In genomic region chr7:75642178-75642777, GRCm38 (mm10) we compare ENCODE assay signal across 8 mouse cellular contexts.
DNase-seq lines count a peak whose midpoint lies in the region; ATAC-seq lines count a peak whose summit lies in the region.

No protein-coding gene starts in this region.

- peaks cover 23% of the 10 kb centered on the region for H3K4me1 ChIP-seq in brown adipose tissue, adult 24 weeks (ENCODE audit: control insufficient read depth, insufficient read depth, insufficient read length, low read length)
- peaks cover 9% of the 10 kb centered on the region for H3K4me1 ChIP-seq in hindbrain, embryonic 16.5 days (ENCODE audit: control insufficient read depth, insufficient read depth, low read depth, low read length)
- peaks cover 40% of the 10 kb centered on the region for H3K4me1 ChIP-seq in limb, embryonic 12.5 days (replicated peaks)
- peaks cover 18% of the 10 kb centered on the region for H3K4me1 ChIP-seq in midbrain, embryonic 14.5 days (ENCODE audit: control insufficient read depth, insufficient read depth, low read length)

- peak overlapping the region; percentile 93 for H3K27ac ChIP-seq in brown adipose tissue, adult 24 weeks (replicated peaks; ENCODE audit: low read depth, low read length)
- peak overlapping the region; percentile 60 for H3K27ac ChIP-seq in hindbrain, embryonic 16.5 days (ENCODE audit: low read depth, low read length)
- H3K27ac ChIP-seq in limb, embryonic 12.5 days = peak overlapping the region; percentile 76
- peak overlapping the region; percentile 64; the same call in 1 of the 2 replicates for H3K27ac ChIP-seq in midbrain, embryonic 14.5 days (replicated peaks; ENCODE audit: low read depth, low read length)

- DNase-seq in NIH3T3 (ENCODE audit: low read depth) = peak; percentile 92
- peak; percentile 60 for DNase-seq in gastrocnemius, postnatal 14 days
- DNase-seq in midbrain, embryonic 14.5 days = peak; percentile 74
- peak; percentile 48 to 67 for DNase-seq in urinary bladder, postnatal 4 days (ENCODE audit: low spot score in 2 of 2)
- no peak for DNase-seq in layer of hippocampus, postnatal 14 days (ENCODE audit: low spot score in 2 of 2)

- peak overlapping the region; percentile 60 for H3K9ac ChIP-seq in hindbrain, embryonic 16.5 days (ENCODE audit: low read depth, low read length)
- H3K9ac ChIP-seq in limb, embryonic 12.5 days (replicated peaks) = no peak overlapping the region
- H3K9ac ChIP-seq in midbrain, embryonic 14.5 days (replicated peaks; ENCODE audit: low read length) = peak overlapping the region; percentile 43; the same call in 1 of the 2 replicates

- H3K4me2 ChIP-seq in hindbrain, embryonic 16.5 days (ENCODE audit: low read length) = peak overlapping the region; percentile 66
- peak overlapping the region; percentile 46 for H3K4me2 ChIP-seq in limb, embryonic 12.5 days
- peak overlapping the region; percentile 67 for H3K4me2 ChIP-seq in midbrain, embryonic 14.5 days (ENCODE audit: low read length)

- 2% methylated on average over 9 of the region's 9 CpGs for WGBS in hindbrain, embryonic 16.5 days
- WGBS in limb, embryonic 12.5 days = 4% methylated on average over 8 of the region's 9 CpGs
- 2% methylated on average over 9 of the region's 9 CpGs for WGBS in midbrain, embryonic 14.5 days

- no peaks in the 10 kb centered on the region for H3K9me3 ChIP-seq in hindbrain, embryonic 16.5 days (ENCODE audit: control insufficient read depth, low read length)
- no peaks in the 10 kb centered on the region for H3K9me3 ChIP-seq in limb, embryonic 12.5 days
- no peaks in the 10 kb centered on the region for H3K9me3 ChIP-seq in midbrain, embryonic 14.5 days (ENCODE audit: control insufficient read depth, low read length)

- ATAC-seq in hindbrain, embryonic 16.5 days = peak; percentile 89
- peak; percentile 88; the same call in 1 of the 2 replicates for ATAC-seq in limb, embryonic 12.5 days (ENCODE audit: insufficient number of reproducible peaks, insufficient read depth, low FRiP score, low TSS enrichment, low read depth)
- peak; percentile 67; the same call in 1 of the 2 replicates for ATAC-seq in midbrain, embryonic 14.5 days (ENCODE audit: low FRiP score, low TSS enrichment)

- H3K36me3 ChIP-seq in hindbrain, embryonic 16.5 days (ENCODE audit: control insufficient read depth, insufficient read depth, low read length) = no peaks in the 10 kb centered on the region
- no peaks in the 10 kb centered on the region for H3K36me3 ChIP-seq in limb, embryonic 12.5 days
- no peaks in the 10 kb centered on the region for H3K36me3 ChIP-seq in midbrain, embryonic 14.5 days (ENCODE audit: control insufficient read depth, insufficient read depth, low read length)

- H3K27me3 ChIP-seq in hindbrain, embryonic 16.5 days (replicated peaks; ENCODE audit: control insufficient read depth, insufficient read depth, low read length) = no peaks in the 10 kb centered on the region
- H3K27me3 ChIP-seq in limb, embryonic 12.5 days = no peaks in the 10 kb centered on the region
- no peaks in the 10 kb centered on the region for H3K27me3 ChIP-seq in midbrain, embryonic 14.5 days (ENCODE audit: control insufficient read depth, insufficient read depth, low read length)

- intact Hi-C loops in gastrocnemius, postnatal 14 days (cut with DNase I; ENCODE audit: low total_unique reads) = no loop called here

- H3K4me3 ChIP-seq in brown adipose tissue, adult 24 weeks (ENCODE audit: insufficient read depth, low read depth, low read length) = peak overlapping the region; percentile 68
- H3K4me3 ChIP-seq in hindbrain, embryonic 16.5 days (ENCODE audit: low read length) = peak overlapping the region; percentile 42
- peak overlapping the region; percentile 12; the same call in 1 of the 2 replicates for H3K4me3 ChIP-seq in limb, embryonic 12.5 days (replicated peaks)
- peak overlapping the region; percentile 34 for H3K4me3 ChIP-seq in midbrain, embryonic 14.5 days (replicated peaks; ENCODE audit: low read depth, low read length)

Comparison
In these comparisons a context has a peak if more than half of its experiments do, and no peak if none do; other contexts are left out.
1. DNase-seq: peak in NIH3T3 (single experiment), gastrocnemius, postnatal 14 days (single experiment), midbrain, embryonic 14.5 days (single experiment) and urinary bladder, postnatal 4 days (2 of 2); none in layer of hippocampus, postnatal 14 days (0 of 2).
2. H3K4me3 ChIP-seq: peak in every context shown above with its lines; median percentile 68 in brown adipose tissue, adult 24 weeks; 42 in hindbrain, embryonic 16.5 days; 34 in midbrain, embryonic 14.5 days; 12 in limb, embryonic 12.5 days.
3. Peak in every context shown above with its lines, with median percentiles within 50 percentile points of each other: H3K27ac ChIP-seq, ATAC-seq and H3K4me2 ChIP-seq.